Mouse (Mus musculus) thymus, adult 2 months (tissue): Measurements from ENCODE around the gene Stx1b.

Source experiments
- CTCF ChIP-seq: fragments of 200-500 bp; IDR thresholded peaks from 2 replicates; pipeline ENCODE4 v1.5.1; 2012; ENCODE audit warnings: mild to moderate bottlenecking, control low read depth, low read length, moderate library complexity, borderline replicate concordance; ENCODE audit not compliant: control insufficient read depth, poor library complexity, insufficient read depth; ENCODE audit errors: extremely low read depth
- POLR2A ChIP-seq: fragments of 200-500 bp; IDR thresholded peaks from 2 replicates; pipeline ENCODE4 v1.6.1; 2012; ENCODE audit warnings: mild to moderate bottlenecking, low read length, control low read depth, moderate library complexity; ENCODE audit not compliant: control insufficient read depth, poor library complexity, insufficient read depth; ENCODE audit errors: extremely low read depth

DNA sequence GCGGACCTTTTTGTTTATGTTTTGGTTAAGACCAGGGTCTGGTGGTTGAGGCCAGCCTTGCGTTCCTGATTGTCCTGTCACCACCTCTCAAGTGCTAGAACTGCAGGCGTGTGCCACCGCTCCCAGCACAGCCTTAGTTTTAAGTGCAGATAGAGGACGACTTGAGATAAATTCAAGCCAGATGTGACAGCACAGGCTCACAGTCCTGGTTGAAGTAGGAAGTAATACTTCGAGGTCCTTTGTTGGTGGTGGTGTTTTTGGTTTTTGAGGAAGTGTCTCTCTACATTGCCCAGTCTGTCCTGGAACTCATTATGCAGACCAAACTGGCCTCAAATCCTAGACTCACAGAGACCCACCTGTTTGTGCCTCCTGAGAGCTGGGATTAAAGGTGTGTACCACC, 64.6 kb downstream of the Stx1b start:
- TF ChIP-seq POLR2A (no peak), CTCF (no peak)
